Mouse (Mus musculus) gonadal fat pad, adult 2 months (tissue): ENCODE measurements at regions not wholly inside any gene's neighbourhood (a gene's known extent, or its start where the extent isn't known, plus 50 kb on each side); places are given as distances from the start of the nearest gene placed in this dataset.

Source experiments
- DNase-seq: peaks from one replicate; pipeline ENCODE4 v3.0.0-alpha.2; 2012; ENCODE audit warnings: low read depth

GRCm38 (mm10) chr3:38820787-38821186 lies 66.0 kb upstream of the Fat4 start:
- no peak for DNase-seq

GRCm38 (mm10) chr3:38820315-38820714 lies 66.4 kb upstream of the Fat4 start:
- DNase-seq: no peak

GRCm38 (mm10) chr3:38817651-38818050 lies 69.1 kb upstream of the Fat4 start:
- DNase-seq: no peak

GRCm38 (mm10) chr3:38812457-38812856 lies 74.3 kb upstream of the Fat4 start:
- DNase-seq: no peak

GRCm38 (mm10) chr3:38811635-38812034 lies 75.1 kb upstream of the Fat4 start:
- DNase-seq: no peak

- no peak for DNase-seq
These were observed 80.2 kb upstream of the Fat4 start for GRCm38 (mm10) chr3:38806469-38807055.

GRCm38 (mm10) chr3:38806036-38806435 lies 80.7 kb upstream of the Fat4 start:
- DNase-seq: no peak

- DNase-seq: no peak
These were observed 91.0 kb upstream of the Fat4 start for GRCm38 (mm10) chr3:38795646-38796301.

- peak; percentile 89 for DNase-seq
These were observed 93.5 kb upstream of the Fat4 start for GRCm38 (mm10) chr3:38793221-38793620.

- DNase-seq: no peak
These were observed 98.0 kb upstream of the Fat4 start for GRCm38 (mm10) chr3:38788751-38789150.

- no peak for DNase-seq
These were observed 103.0 kb upstream of the Fat4 start for GRCm38 (mm10) chr3:38783711-38784110.

GRCm38 (mm10) chr3:38783051-38783450 lies 103.7 kb upstream of the Fat4 start:
- no peak for DNase-seq

- no peak for DNase-seq
These were observed 109.9 kb upstream of the Fat4 start for GRCm38 (mm10) chr3:38776743-38777366.

- DNase-seq: no peak
These were observed 132.1 kb upstream of the Fat4 start for GRCm38 (mm10) chr3:38754632-38755123.

GRCm38 (mm10) chr3:38753446-38754205 lies 133.1 kb upstream of the Fat4 start:
- DNase-seq: no peak

- no peak for DNase-seq
These were observed 144.6 kb upstream of the Fat4 start for GRCm38 (mm10) chr3:38742155-38742554.

- no peak for DNase-seq
These were observed 164.1 kb upstream of the Fat4 start for GRCm38 (mm10) chr3:38722606-38723005.

GRCm38 (mm10) chr3:38712078-38712873 lies 174.5 kb upstream of the Fat4 start:
- DNase-seq: no peak

- no peak for DNase-seq
These were observed 175.5 kb upstream of the Fat4 start for GRCm38 (mm10) chr3:38711229-38711628.

GRCm38 (mm10) chr3:38707891-38708290 lies 178.8 kb upstream of the Fat4 start:
- no peak for DNase-seq

- DNase-seq: no peak
These were observed 187.5 kb upstream of the Fat4 start for GRCm38 (mm10) chr3:38699206-38699605.

GRCm38 (mm10) chr3:38697871-38698270 lies 188.9 kb upstream of the Fat4 start:
- no peak for DNase-seq
